Mouse (Mus musculus) induced T-regulatory cell, adult 2 months (primary cell): ENCODE results near the gene Gm45062.

Source experiments
- DNase-seq: peaks from one replicate; pipeline ENCODE4 v3.0.0-alpha.2; 2012; ENCODE audit warnings: low read depth

The Gm45062 gene

DNA sequence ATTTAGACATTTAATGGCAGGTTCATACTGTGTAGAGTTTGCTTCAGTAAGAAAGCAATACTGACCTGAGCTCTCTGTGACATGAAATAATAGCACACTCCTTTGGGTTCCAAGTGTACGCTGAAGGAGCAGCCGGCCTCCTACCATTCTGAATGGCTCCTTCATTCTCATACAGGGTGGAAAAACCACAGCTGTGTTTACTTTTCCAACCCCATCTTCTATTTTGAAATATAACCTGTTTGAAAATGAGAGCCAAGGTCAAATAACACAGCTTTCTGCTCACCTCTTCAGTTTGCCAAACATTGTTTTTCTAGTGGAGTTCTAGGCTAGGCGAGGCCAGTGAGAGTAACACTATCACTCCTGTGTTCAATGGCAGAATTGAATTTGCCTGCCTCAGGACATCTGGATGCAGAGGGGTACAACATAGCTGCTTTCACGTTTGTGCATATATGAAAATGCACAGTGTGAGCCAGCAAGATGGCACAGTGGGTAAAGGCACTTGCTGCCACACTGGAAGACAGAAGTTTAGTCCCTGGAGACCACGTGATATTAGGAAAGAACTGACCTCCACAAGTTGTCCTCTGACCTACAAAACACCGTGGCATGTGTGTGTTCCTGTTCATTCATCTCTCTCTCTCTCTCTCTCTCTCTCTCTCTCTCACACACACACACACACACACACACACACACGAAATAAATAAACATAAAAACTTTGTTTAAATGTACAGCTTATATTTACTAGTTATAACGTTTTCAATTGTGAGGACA lies 157.7 kb downstream of the Gm45062 start:
- DNase-seq = no peak

DNA sequence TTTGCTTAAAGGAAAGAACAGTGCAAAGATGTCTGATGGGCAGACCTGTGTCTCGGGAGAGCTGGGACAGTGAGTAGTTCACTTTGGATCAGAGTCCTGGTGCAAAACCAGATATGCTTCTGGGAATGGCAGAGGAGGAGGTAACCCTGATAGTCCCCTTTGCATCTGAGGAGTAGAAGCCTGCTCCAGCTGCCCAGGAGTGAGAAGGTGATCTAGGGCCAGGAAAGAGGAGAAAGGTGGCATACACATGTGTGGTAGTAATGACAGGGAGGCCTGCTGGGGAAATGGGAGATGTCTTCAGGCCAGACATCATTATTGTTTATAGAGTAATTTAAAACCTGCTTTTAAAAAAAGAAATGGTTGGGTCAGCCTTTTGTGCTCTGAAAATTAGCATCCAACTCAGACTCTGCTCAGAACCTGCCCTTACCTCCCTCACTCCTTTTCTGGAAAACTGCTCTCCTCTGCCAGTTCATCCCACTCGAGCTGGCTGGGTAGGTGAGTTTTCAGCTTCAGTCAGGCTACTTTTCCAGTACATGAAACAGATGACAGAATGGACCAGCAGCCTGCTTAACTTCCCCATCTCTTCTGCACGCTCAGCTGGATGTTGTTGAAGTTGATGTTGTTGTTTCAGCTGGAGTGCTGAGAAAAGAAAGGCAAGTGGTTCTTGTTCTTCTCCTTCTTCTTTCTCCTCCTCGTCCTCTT lies 160.4 kb downstream of the Gm45062 start:
- DNase-seq = no peak

DNA sequence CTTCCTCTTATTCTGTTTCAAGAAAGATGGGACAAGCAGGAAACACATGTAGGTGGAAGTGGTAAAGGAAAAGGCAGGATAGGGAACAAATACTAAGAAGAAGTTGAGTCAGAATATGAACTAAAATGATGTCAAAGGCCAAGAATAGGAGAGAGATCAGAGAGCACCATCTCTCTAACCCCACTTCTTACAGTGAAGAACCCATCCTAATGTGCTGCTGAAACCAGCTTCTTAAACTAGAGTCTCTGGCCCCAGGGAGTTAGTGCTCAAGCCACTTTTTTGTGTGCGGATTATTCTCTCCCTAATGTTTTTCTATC lies 160.9 kb downstream of the Gm45062 start:
- no peak for DNase-seq

DNA sequence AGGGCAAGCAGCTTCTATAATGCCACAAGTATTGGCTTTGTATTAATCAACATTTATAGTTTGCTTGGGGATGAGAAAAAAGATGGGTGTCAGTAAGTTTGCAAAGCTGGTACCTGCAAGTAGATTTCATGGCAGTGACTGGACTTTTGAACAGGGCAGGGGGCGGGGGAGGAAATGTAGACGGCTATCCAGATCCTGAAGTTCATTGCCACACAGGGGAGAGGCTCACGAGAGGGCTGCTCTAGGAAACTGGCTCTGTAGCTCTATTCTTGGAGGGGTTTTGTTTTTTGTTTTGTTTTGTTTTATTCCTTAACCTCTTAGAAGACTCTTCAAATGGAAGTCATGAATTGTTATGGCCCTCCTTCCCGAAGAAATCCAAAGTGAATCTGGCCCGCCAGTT lies 162.2 kb downstream of the Gm45062 start:
- no peak for DNase-seq

DNA sequence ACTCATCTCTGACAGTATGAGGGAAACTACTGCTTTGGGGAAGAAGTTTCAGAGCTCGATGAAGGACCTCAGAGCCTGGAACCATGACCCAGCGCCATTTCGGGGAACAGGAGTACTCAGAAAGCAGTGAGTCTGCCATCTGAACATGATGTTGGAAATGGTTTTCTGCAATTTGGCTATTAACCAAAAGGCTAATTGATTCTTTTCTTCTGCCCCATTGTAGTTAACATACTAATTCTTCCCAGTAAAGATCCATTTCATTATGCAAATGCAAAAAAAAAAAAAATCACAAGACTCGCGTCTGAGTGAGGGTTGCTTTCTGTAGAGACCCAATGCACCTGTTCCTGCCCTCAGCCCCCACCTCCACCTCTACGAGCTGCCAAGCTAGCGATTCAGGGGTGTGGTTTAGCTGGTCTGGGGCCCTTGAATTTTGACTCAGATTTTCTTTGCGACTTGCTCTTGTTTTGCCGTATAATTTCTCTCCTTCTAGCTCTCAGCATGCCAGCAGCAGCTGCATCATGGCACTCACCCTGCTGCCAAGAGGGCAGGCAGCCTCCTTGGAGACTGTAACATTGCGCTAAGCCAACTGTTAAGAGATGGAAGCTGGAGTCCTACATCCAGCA lies 162.8 kb downstream of the Gm45062 start:
- no peak for DNase-seq

DNA sequence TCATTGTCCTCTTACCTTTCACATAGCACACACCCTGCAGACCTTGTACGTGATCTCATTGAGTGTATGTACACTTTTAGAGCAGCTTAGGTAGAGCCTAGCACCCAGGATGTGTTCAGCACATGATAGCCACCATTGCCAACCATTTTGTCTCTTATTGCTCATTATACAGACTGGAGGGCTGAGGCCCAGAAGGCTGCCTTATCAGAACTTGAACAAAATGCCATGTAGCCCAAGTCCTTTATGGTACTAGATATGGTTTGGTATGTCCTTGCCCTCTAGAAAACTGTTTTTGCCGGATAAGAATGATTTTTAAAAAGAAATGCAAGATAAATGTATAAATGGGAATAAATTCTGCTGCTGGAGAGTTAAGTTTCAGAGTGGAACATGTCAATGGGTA lies 163.9 kb downstream of the Gm45062 start:
- DNase-seq = no peak

DNA sequence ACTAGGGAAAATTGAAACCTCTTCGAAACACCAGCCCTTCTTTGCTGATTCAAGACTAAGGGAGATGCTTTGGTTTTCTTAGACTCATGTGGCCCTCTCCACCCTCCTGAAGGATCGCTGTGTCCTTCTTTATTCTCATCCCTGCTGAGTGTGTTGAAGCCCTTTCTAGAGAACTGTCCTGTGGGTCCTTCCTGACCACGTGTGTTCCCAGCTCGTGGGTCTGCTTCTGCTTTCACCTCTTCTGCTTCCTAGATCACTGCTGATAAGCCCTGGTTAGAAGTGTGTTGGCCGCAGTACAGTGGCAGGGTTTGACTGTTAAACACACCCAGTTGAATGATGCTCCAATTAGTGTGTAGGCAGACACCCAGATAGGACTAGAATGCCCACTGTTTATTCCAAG lies 168.4 kb downstream of the Gm45062 start:
- DNase-seq = no peak

DNA sequence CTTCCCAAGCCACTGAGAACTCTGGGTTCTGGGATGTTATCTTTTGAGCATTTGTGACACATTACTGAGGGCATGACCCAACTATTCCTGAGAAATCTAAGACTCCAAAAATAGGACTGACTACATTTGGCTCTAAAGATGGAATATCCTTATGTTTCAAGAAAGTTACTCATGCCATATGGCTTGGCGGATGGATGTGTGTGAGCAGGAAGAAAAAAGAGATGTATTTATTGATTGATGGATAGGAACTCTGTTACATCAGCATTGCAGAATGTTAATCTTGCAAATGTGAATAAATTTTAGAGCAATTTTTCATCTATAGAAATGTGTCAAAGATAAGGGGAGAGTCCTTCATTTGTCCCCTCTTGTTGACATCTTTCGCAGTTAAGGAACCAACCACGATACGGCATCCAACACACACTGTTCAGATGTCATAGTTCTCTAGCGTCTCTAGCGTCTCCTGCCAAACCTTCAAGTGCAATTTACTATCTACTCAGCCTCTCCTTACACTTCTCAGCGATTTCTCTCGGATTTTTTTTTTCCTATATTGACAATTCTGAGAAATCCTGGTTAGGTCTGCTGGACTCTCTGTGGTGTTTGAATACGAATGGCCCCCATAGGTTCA lies 171.5 kb downstream of the Gm45062 start:
- DNase-seq = no peak

DNA sequence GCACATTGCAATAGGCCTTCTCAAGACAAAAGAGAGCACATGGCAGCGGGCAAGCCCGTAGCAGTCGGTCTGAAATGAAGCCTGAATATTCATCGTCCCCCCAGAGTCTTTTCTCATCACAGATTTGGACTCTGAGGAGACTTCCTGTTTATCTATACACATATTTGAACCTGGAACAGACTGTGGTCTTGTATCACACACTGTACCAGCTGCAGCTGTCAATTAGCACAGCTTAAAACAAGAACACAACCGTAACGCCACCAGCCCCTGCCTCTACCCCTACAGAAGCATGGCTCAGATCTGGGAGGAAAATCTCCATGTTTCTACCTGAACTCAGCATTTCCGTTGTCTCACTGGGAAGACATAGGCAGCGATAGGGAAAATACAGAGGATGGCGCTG lies 173.9 kb downstream of the Gm45062 start:
- no peak for DNase-seq

DNA sequence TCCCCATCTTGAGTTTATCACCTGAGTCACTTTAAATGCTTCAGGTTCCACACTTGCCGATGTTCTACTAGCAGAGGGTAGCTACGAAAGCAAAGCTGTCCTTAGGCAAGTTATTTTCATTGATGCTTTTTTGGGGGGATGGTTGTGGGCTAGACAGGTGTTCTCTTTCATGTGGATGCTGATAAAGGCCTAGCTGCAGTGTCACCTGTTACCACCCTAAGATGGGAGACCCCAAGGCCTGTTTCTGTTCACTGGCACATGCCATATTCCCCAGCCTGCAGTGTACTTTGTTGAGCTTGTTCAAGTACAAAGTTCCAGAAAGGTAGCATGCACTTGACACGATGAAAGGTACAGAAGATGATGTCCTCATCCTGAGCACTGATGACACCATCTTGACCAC lies 178.7 kb downstream of the Gm45062 start:
- no peak for DNase-seq

DNA sequence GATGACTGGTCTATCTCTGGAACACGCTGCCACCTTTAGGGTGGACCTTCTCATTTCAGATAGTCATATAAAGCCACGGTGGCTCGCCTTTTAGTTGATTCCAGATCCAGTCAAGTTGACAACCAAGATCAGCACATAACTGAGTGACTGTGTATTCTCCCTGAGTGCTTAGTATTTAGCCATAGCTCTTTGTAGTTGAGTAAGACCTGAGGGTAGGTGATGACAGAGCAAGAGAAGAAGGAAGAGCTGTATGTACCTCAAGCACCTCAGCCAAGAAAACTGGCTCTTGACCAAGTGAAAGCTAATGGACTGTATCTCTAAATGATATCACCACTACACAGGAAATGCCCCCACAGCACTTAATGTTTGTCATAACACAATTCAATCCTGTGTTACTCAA lies 182.6 kb downstream of the Gm45062 start:
- no peak for DNase-seq

DNA sequence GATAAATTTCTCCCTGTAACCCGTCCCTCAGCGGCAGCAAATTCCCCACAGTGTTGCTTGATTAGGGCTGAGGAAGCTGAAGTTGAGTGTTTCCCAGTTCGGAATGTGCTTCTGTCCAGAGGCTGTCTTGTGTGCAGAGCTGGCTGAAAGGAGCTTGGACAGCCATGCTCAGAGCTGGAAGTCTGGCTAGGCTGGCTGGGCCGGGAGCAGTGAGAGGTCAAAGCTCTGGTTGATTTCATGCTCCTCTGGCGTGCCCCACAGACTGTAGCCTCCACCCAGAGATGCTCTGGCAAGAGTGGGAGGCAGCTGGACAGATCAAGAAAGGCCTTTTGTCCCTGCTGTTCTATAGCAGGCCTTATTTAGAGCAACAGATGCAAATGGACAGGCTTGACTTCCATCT lies 187.5 kb downstream of the Gm45062 start:
- no peak for DNase-seq

DNA sequence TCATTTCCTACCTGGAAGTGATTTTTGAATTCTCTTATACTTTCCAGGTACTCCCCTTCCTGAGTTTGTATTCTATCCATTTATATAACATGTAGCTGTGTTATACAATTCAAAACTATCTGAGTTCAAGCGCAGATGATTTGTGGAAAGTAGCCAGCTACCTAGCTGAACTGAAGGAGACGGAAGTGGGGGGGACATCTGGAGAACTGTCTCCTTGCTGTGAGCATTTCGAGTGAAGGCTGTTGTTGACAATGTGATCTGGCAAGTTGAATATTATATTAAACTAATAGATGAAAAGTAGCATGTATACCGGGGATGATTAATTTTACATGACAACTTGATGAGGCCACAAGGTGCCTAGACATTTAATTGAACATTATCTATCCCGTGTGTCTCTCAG lies 196.3 kb downstream of the Gm45062 start:
- no peak for DNase-seq

DNA sequence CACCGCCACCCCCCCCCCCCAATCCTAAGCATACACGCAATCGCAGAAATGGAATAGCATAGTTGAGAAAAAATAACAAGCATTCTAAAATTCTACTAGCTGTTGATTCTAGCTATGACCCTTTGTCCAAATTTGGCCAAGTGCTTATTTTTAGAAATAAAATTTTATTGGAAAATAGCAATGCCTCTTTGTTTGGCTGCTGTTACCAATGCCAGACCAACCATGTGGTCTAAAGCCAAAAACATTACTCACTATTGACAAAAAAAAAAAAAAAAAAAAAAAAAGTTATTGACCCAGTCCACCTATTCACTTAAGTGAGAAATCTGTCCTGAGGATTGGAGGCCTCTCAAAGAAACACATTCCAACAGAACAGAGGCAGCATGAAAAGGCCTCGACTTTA lies 199.3 kb downstream of the Gm45062 start:
- DNase-seq = no peak

DNA sequence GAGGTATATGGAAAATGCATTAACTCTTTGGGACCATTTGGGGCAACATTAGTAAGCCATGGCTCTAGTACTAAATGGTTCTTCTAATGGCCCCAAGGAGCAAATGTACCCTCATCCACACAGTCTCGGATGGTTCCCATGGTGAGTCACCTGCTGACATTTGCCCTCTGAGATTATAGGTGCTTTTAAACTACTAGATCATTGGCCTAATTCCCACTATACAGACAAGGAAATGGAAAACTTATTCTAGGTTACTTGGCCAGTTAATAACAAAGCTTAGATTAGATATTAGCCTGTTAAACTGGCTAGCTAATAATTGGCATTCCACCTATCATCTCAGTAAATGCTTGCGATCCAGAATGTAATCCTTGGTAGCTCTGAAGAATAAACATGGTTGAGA lies 203.2 kb downstream of the Gm45062 start:
- DNase-seq = no peak

DNA sequence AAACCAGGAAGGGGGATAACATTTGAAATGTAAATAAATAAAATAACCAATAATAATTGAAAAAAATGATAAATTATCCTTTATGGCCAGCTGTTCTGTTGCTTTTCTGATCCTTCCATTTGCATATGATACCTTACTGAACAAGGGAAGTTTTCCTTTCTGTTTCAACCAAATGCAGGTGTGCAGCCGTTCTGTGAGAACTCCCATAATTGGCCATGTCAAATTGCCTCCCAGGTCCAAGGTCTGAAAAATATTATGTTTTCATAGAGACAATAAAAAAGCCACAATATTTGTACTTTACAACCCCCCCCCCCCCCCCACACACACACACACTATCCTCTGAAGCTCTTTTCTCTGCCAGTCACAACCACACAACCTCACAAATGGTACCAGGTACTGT lies 206.1 kb downstream of the Gm45062 start:
- no peak for DNase-seq

DNA sequence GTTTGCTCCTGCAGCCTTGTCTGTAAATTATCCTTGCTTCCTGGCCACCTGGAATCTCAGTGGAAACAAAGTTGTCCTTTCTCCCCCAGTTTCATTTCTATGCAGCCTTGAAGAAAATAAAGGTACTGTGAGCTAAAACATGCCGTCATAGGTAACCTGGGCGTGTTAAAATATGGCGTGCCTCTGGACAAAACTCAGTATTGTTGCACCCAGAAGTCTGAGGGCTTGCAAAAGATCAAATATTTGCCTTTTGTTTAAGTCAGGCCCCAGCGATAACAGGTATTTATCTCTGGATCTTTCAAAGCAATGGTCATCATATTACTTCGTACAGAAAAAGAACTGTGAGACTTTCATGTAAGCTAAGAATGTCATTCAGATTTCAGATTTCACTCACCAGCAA lies 206.7 kb downstream of the Gm45062 start:
- no peak for DNase-seq

DNA sequence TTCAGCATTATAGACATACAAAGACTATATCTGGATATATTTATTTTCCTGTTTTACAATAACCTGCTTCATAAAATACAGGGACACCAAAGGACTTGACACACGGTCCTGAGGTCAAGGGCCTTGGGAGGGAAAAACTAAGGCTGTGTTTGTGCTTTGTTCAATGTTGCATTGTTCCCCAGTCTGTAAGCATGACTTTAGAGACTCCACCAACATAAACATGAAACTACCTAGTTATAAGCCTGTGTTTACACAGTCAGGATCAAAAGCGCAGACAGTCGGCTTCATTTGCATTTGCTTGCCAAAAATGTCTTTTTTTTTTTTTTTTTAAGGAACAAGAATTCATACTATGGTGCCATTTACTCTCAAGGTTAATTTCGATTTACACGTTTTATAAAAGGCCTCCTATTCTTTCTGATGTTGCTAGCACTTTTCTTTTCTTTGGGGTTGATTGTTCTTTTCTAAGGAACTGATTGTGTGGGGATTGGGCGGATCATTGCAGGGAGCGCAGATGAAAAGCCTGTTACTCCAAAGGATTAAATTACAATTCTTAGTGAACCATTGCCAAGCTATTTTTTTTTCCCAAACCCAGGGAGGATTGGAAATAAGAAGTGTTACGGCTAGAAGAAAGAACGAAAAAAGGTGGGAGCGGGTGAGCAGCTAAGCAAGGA lies 208.6 kb downstream of the Gm45062 start:
- DNase-seq = no peak

DNA sequence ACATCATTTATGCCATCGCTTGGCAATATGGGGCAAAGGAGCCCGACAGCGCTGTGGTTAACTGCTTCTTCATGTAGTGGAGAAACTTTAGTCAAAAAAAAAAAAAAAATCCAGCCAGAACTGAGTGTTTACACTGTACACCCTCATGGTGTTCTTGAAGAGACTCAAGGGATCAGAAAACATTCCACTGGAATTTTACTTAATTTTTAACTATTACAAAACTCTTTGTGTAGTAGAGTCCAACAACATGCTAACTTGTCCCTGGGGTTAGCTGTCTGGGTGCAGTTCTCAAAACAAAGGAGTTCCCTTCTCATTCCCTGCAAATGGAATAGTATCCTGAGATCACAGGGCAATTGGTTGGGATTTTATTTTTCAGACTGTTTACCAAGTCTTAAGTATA lies 210.7 kb downstream of the Gm45062 start:
- no peak for DNase-seq

DNA sequence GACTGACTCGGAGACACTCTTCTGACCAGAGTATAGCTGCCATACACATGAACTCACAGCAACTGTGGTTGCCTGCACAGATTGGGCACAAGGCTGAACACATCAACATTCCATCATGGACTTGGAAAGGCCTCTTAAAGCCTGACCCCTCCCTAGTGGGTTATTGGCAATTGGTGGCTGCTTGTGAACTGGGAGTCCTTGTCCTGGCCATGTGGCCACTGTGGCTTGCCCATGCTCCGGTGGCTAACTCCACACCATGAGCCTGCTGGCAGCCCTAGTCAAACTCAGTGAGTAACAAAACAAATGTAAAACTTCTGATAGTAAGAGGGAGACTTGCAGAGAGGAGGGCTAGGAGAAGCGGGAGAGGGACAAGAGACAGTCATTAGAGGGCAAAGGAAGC lies 212.9 kb downstream of the Gm45062 start:
- DNase-seq = no peak

DNA sequence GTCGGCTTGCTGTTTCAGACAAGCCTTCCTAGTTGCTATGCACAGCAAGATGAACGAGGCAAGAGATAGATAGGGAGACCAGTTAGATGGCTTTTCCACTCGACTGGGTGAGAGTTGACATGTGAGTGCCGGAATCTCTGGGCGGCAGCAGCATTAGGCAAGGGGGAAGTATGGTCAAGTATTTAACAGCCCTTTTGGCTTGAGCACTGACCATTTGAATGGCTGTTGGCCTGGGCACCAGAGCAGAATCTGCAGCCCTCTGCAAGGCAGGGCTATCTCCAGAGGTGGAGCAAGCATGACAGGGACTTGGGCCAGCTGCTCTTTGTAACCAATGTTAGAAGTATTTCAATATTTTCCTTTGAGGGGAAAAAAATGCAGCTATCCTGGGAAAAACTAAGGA lies 213.7 kb downstream of the Gm45062 start:
- no peak for DNase-seq

DNA sequence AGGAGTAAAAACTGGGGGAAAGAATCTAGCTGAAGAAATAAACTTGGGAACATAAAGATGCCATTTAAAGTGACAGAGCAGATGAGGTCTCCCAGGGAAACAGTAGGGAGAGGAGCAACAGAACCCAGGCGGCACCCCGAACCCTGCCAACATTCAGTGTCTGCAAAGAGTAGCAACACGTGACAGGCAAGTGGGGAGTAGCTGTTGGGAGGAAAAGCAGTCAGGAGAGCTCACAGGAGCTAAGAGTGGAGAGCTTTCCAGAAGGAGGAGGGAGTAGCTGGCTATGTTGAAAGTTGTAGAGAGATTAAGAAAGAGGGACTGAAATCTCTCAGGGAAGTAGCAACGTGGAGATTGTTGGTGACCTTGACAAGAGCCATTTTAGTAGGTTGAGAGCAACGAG lies 214.2 kb downstream of the Gm45062 start:
- no peak for DNase-seq

DNA sequence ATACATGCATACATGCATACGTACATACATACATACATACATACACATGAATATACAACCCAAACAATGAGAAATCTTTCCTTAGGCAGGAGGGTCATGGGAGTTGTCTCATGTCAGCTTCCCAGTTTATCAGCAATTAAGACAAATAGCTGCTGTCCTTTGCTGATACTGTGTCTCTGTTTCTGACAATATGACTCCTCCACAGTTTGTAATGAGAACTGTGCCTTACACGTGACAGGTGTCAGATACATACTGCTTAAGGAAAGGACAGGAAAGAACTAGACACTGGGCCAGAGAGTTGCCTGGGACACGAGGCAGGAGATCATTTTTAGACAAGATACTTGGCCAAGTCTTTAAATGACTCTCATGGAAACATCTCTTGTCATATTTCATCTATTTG lies 215.1 kb downstream of the Gm45062 start:
- no peak for DNase-seq
